Mouse (Mus musculus): ENCODE measurements at regions not wholly inside any gene's neighbourhood (a gene's known extent, or its start where the extent isn't known, plus 50 kb on each side); places are given as distances from the start of the nearest gene placed in this dataset.

DNA sequence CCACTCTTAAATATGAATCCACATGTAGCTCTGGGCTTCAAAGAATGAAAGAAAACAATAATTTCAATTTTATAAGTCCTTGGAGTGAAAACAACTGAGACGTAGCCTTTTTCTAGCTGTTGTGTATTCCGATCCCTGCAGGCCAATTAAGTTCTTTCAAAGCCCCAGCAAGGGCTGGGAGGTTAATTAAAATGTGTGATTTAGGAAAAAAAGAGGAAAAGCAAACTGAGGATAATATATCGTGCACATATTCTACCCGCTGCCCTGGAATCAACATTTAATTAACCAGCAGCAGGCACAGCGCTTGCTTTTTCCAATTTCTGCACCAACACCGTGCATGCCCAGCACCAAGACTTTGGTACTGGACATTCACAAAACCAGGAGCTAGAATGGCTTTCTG is 167.0 kb downstream of the Nectin3 start:
- no peak for DNase-seq

DNA sequence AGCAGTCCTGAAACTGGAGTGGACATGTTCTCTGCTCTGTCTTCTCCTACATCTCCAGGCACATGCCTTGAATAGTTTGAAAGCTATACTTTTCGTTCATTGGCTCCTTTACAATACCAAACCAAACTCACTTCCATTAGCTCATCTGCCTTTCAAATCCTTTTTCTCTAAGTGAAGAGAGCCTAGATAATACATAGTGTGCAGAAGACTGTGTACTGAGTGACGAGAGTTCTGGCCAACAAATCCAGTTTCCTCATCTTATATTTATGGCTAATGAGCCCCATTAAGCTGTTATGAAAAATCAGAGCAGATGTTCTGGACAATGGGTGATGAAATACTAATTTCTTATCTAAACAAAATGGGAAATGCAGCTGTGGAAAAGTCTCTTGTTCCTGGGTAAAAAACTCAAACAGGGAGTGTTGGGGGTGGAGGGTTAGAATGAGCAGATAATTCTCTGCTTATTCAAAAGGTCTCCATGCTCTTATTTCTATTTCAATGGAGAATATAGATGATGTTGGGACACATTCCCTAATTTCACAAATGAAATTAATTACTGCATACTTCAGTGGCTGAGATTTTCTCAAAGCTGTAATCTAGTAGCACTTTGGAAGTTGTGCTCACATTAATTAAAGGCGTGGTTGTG is 144.3 kb upstream of the Gm4737 start:
- no peak for DNase-seq

DNA sequence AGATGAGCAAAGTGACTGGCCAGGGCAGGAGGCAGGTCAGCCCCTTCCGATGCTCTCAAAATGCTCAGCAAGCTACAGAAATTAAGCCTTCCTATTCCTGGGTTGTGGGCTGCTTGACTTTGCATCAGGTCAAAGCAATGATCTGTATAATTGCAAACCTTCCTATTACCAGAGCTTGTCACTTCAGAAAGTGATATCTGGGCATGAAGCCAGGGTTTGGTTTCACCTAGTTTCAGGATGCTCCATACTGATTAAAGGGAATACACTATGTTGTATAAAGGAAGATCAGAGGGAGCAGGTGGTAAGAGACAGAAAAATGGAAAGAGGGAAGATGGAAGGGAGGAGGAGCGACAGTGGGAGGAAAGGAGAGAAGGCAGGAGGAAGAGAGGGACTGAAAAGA is 142.3 kb upstream of the Gm4737 start:
- no peak for DNase-seq

DNA sequence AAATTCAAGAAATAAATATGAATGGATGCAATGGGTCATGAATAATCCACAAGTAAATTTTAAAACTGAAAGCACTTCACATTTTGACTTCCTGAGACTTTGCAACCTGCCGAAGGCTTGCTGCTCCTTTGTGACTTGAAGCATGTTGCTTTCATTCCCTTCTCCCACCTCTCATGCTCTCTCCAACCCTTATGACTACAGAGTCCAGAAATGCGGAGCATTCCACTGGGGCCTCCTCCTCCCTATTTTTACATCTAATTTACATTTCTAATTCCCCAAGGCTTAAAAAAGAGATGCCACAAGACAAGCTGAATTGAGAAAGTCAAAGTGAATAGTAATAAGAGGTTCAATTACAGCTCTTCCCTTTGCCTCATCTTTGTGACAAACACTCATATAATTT is 141.5 kb upstream of the Gm4737 start:
- no peak for DNase-seq

DNA sequence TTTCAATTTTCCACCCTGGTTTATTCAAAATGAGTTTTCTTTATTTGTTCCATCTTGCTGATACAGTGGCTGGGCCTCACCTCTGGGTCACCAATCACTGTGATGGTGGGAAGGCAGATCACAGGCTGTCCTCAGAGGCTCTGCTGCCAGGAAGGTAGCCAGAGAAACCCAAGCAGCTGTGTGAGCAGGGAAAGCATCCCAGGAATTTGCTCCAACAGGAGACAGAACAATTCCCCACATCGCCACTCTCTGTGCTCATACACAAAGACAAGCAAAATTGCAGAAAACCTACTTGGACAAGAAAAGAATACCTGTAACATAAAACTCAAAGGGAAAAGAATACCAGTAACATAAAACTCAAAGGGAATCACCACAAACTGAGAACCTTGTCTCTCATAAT is 139.0 kb upstream of the Gm4737 start:
- DNase-seq, result no peak

DNA sequence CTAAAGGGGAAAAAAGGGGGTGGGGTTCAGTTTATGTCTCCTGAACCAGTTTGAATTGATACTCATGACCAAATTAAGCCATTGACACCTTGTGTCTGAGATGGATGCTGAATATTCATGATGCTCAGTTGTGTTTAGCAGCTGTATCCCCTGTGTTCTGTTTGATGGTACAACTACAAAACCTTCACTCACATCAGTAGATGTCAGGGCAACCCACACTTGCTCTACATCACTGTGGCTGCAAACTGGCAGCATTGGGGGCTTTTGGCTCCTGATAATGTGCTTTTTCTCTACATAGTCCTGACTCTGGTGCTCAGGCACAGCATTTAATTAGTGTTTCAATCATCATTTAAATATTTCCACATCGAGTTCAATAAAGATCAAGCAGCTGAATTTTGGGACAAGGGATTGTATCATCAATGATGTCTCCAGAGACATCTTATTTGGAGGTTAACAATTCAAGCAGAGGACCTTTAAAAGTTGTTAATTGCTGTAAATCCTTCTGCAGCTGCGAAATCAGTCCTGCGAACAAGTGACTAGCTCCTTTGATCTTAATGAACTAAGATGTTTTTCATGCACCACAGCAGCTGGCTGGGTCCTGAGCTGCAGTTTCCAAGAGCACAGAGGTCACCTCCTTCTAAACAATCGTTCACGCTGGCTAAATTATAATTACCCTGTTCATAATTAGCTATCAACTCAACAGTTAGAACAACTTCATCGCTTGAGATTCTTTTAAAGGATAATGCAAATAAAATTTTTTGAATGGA is 136.4 kb upstream of the Gm4737 start:
- DNase-seq, result no peak

DNA sequence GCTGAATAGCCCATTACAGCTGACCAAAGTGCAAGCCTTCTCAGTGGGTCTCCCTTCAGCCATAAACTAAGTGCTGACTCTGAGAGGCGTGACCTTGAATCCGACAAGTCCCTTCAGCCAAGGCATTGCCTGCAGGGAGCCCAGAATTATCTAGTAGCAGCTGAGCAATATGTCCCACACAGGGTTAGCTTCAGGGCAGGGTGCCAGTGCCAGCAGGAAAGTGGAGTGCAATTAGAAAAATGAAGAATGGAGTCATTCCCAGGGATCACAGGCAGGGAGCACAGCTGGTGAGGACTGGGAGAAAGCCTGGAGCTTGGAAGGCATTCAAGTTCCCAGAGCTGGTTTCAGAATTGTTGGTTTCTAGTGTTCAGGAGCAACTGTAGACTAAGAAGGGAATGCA is 135.3 kb upstream of the Gm4737 start:
- DNase-seq, result peak; percentile 58

DNA sequence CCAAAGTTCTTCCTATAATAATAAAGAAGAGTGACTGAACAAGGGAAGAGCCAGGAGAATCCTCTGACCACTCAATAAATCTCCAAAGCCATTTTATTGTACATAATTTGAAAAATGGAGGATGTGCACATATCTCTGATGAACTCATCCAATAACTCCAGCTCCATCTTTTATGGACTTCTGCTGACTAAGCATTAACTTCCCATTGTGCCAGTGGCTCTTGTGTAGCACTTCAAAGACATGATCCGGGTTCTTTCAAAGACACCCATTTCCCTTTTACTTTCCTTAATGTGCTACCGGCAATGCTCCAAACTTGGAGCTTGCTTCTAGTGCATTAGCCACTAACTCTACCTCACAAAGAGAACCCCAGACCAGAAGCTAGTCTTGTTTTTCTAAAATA is 112.7 kb upstream of the Gm4737 start:
- no peak for DNase-seq

DNA sequence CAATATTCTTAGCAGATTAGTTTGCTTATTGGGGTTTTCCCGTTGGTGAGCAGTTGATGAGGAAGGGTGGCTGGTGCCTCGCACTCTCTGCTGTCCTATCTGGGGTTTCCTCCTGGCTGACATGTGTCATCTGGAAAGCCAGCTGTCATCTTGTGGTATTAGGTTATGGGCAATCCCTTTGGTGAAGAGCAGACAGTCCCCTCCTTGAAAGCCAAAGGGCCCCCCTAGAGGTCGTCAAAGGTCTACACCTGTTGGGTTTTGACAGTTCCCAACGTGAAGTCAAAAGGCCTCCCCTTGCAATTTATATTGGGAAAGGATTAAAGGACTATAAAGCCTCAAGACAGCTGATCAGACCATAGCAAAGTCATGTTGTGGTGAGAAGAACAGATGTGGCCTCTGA is 96.8 kb upstream of the Gm4737 start:
- no peak for DNase-seq

DNA sequence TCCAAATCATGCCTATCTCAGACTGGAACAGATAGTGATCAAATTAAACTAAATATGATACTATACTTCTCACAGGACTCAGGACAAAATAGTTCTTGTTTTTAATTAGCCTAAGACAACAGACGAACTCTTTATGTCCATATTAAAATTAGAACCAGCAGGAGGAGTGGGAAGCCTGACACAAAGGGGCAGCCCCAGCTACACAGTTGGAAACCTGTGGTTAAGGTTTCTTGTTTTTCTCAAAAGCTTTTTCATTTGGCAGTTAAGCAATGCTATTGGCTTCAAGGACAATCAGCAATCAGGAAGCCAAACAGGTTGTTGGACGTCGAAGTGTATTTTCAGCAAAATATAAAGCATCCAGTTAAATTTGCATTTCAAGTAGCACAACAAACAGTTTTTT is 96.1 kb upstream of the Gm4737 start:
- DNase-seq, result no peak

DNA sequence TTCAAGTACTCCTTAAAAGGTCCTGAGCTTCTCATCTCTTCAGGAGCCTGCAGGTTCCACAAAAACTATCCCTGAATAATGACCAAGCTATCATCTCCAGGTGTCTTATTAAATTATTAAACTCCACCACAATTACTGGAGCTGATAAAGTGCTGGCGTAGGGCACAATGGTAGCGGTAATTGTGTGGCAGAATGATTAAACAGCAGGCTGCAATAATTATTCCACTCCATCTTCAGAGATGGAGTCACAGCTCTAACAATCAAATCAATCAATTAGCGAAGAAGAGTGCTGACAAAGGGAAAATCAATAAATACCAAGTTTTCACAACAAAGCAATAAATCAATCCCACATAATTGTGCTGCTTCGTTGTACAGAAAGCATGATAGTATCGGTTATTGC is 90.7 kb upstream of the Gm4737 start:
- DNase-seq, result no peak

DNA sequence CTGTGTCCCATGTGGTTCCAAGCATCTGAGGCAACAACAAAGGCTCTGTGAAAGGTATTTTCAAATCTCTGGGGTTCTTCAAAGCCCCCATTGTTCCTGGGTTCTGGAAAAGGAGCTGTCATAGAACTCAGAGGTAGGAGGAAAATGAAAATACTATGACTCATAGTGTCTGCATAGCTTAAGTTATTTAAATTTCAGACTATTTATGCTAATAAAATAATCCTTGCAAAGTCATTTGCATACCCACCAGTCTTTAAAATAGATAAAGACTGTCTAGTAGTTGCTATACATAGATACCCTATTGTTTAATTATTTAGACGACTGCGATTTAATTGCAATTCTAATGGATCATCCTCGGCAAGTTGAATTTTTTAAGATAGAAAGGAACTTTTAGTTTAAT is 73.9 kb upstream of the Gm4737 start:
- DNase-seq, result no peak

DNA sequence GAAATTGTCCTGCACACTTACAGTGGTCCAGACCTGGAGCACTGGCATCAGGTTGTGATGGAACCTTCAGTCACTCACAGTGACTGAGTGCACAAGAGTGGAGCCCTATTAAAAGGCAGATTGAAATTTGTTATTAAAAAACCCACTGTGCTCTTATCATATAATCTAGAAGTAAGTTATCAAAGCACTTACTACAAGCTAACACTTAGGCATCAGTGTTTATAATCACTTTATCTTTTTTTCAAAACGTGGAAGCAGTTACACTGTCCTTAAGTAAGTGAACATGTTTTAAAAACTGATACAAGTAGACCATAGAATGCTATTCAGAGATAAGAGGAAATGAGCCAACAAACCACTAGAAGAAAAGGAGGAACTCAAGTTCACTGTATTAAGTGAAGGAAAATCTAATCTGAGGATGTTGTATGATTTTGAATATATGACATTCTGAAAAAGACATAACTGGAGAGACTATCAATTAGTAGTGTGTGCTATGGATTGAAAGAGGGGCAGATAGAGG is 68.3 kb upstream of the Gm4737 start:
- DNase-seq, result no peak

DNA sequence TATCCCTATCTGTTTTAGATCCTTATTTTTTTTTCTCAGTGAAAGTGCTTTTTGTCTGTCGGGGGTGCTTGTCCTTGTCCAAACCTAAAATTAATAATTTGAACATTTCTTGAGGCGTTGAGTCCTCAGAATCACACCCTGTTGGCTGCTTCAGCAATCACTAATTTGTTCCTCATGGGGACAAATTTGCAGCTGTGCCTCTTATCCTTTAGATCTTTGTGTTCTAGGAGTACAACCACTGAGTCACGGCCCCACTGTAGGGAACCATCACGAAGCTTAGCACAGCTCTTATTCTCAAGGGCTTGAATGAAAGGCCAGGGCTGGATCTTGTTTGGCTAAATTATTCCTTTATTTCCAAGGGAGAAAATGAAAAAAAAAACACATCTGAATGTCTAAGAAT is 57.6 kb upstream of the Gm4737 start:
- no peak for DNase-seq

DNA sequence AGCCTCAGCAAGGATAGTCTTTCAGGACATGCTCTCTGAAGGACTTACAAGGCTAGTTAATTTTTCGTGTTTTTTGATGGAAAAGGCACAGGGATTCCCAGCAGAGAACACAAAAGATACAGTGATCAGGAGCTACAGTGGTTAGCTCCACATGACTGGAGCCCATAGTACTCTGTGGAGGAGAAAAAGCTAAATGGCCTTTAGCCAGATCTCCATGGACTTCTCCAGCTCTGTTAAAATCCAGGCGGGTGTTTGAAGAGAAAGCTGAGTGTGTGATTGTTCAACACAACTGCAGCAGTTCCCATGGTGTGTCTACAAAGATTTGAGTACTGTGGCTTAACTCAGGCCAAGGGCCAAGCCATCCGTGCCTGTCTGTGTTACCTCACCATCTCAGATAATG is 57.0 kb upstream of the Gm4737 start:
- no peak for DNase-seq

DNA sequence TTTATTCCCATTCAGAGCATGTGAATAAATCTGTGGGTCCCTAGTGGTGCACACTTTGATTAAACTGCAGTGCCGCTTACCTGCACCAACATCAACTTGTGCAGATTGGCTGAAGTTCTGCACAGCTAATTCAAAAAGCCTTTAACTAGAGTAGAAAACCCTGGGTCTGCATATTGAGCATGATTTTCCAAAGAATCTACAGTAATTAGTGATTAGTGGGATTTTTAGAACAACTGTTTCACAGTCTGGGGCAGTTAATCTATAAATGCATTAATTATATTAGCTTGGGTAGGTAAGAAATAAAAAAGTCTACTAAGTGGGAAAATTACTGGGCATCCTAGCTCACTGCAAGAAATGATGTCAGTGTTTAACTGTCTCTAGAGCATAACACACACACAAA is 50.2 kb upstream of the Gm4737 start:
- DNase-seq, result no peak
